In the genomic region with DNA sequence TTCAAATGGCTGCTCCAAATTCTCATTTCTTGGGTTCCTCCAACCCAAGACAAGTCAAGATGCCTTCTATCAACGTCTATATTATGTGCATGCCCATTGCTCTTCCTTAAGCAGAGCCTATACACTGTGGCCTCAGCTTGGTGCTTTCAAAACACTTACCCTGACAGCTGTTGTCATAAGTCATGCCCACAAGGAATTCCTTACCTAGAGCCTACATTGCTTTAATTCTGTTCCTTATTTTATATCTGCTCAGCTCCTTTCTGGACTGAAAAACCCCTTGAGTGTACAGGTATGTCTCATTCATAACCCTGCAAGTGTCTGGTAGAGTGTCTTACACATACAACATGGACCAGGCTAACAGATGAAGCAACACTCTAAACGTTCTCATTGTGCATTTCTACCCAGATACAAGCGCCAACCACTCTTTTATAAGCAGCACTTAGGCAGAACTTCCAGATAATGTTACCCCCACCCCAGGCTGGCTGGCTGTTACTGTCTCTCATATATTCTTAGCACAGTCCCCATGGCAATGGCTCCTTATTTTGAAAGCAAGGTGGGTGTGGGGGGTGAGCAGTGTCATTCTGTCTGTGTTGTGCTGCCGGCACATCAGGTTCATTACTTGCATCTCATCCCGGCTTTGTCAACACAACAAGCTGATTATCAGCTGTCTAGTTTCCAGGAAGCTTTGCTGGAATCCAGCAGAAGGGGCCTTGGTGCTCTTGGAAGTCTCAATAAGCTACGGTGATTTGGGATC, we compare ENCODE assay signal across 16 mouse cellular contexts.
A peak's percentile ranks its signal among the peaks of the same experiment; 100 is the strongest.
DNase-seq lines count a peak whose midpoint lies in the region; ATAC-seq lines count a peak whose summit lies in the region.
"Had no signal": no experiment of that assay in that cellular context is flagged by ENCODE, and none has a peak within 500 bp of the region (broad histone marks: within the 10 kb centered on the region; RNA-seq: fewer than 3 reads in every experiment).

No protein-coding gene starts in this region.

- H3K27ac ChIP-seq in heart, embryonic 15.5 days, result no peak overlapping the region
- H3K27ac ChIP-seq in heart, embryonic 16.5 days (ENCODE audit: low read length), result 0 out of 2 replicates have a peak overlapping the region, but pooled peaks have one; percentile 0
- no peak overlapping the region for H3K27ac ChIP-seq in forebrain, embryonic 15.5 days (replicated peaks)
- H3K27ac ChIP-seq: intestine, embryonic 15.5 days; midbrain, embryonic 15.5 days; stomach, postnatal 0 days had no signal

- no peak overlapping the region for H3K4me3 ChIP-seq in heart, embryonic 15.5 days
- H3K4me3 ChIP-seq in heart, embryonic 16.5 days (ENCODE audit: low read length), result no peak overlapping the region
- no peak overlapping the region for H3K4me3 ChIP-seq in forebrain, embryonic 15.5 days
- H3K4me3 ChIP-seq: intestine, embryonic 15.5 days; midbrain, embryonic 15.5 days had no signal

- 52% methylated on average over 6 of the region's 6 CpGs for WGBS in heart, embryonic 15.5 days
- WGBS in heart, embryonic 16.5 days, result 50% methylated on average over 6 of the region's 6 CpGs
- 83% methylated on average over 6 of the region's 6 CpGs for WGBS in forebrain, embryonic 15.5 days

- no peak overlapping the region for H3K9ac ChIP-seq in heart, embryonic 15.5 days
- H3K9ac ChIP-seq in heart, embryonic 16.5 days (ENCODE audit: low read length), result no peak overlapping the region
- H3K9ac ChIP-seq in forebrain, embryonic 15.5 days (replicated peaks), result no peak overlapping the region
- H3K9ac ChIP-seq: intestine, embryonic 15.5 days; midbrain, embryonic 15.5 days had no signal

- no peaks in the 10 kb centered on the region for H3K9me3 ChIP-seq in heart, embryonic 15.5 days (replicated peaks)
- no peaks in the 10 kb centered on the region for H3K9me3 ChIP-seq in heart, embryonic 16.5 days (replicated peaks; ENCODE audit: control insufficient read depth, low read length)
- no peaks in the 10 kb centered on the region for H3K9me3 ChIP-seq in forebrain, embryonic 15.5 days
- H3K9me3 ChIP-seq: intestine, embryonic 15.5 days; midbrain, embryonic 15.5 days had no signal

- no peak for DNase-seq in heart, adult 8-10 months (ENCODE audit: low spot score)
- peak; percentile 63 to 85 for DNase-seq in right cerebral cortex, postnatal 10 days (ENCODE audit: low spot score in 2 of 2)
- no peak for DNase-seq in thymus, postnatal 4 days
- DNase-seq: cerebellum, adult 9-10 months; gastrocnemius, postnatal 36 days; kidney, postnatal 14 days; lung, postnatal 4 days; spleen, adult 18-20 months had no signal

- 0 out of 2 replicates have a peak overlapping the region, but pooled peaks have one; percentile 13 for H3K4me2 ChIP-seq in heart, embryonic 15.5 days
- peak overlapping the region; percentile 30; the same call in 1 of the 2 replicates for H3K4me2 ChIP-seq in heart, embryonic 16.5 days (ENCODE audit: low read depth, low read length)
- H3K4me2 ChIP-seq in forebrain, embryonic 15.5 days (replicated peaks), result no peak overlapping the region
- H3K4me2 ChIP-seq: intestine, embryonic 15.5 days; midbrain, embryonic 15.5 days had no signal

- H3K36me3 ChIP-seq in heart, embryonic 15.5 days, result no peaks in the 10 kb centered on the region
- no peaks in the 10 kb centered on the region for H3K36me3 ChIP-seq in heart, embryonic 16.5 days (ENCODE audit: control insufficient read depth, insufficient read depth)
- H3K36me3 ChIP-seq in forebrain, embryonic 15.5 days, result no peaks in the 10 kb centered on the region
- H3K36me3 ChIP-seq: intestine, embryonic 15.5 days; midbrain, embryonic 15.5 days had no signal

- ATAC-seq in heart, embryonic 15.5 days (replicated peaks; ENCODE audit: insufficient number of reproducible peaks, insufficient read depth, low FRiP score, low read depth), result no peak
- peak; percentile 52 for ATAC-seq in frontal cortex, adult (ENCODE audit: low TSS enrichment)
- ATAC-seq in heart, embryonic 16.5 days (replicated peaks; ENCODE audit: extremely low read depth, insufficient read depth, low FRiP score), result no peak
- ATAC-seq in forebrain, embryonic 15.5 days (replicated peaks), result no peak
- ATAC-seq: intestine, embryonic 15.5 days; midbrain, embryonic 15.5 days had no signal

- peaks cover 6% of the 10 kb centered on the region; the same call in 1 of the 2 replicates for H3K4me1 ChIP-seq in heart, embryonic 15.5 days (replicated peaks)
- peaks cover 8% of the 10 kb centered on the region; the same call in 1 of the 2 replicates for H3K4me1 ChIP-seq in heart, embryonic 16.5 days (ENCODE audit: control insufficient read depth, insufficient read depth, low read length)
- no peaks in the 10 kb centered on the region for H3K4me1 ChIP-seq in forebrain, embryonic 15.5 days
- H3K4me1 ChIP-seq: intestine, embryonic 15.5 days; midbrain, embryonic 15.5 days had no signal

- H3K27me3 ChIP-seq in heart, embryonic 15.5 days, result no peaks in the 10 kb centered on the region
- no peaks in the 10 kb centered on the region for H3K27me3 ChIP-seq in heart, embryonic 16.5 days (ENCODE audit: control insufficient read depth, insufficient read depth, low read length)
- no peaks in the 10 kb centered on the region for H3K27me3 ChIP-seq in forebrain, embryonic 15.5 days
- H3K27me3 ChIP-seq: CH12.LX; intestine, embryonic 15.5 days; midbrain, embryonic 15.5 days had no signal

Comparison
In these comparisons a context has a peak if more than half of its experiments do, and no peak if none do; other contexts are left out.
1. DNase-seq: peak in right cerebral cortex, postnatal 10 days (2 of 2); none in heart, adult 8-10 months (single experiment) and thymus, postnatal 4 days (single experiment).